Comparison of ENCODE assay signal across 18 mouse cellular contexts in genomic region chr4:84528886-84529789, GRCm38 (mm10).
DNase-seq lines count a peak whose midpoint lies in the region; ATAC-seq lines count a peak whose summit lies in the region.
"Had no signal": no experiment of that assay in that cellular context is flagged by ENCODE, and none has a peak within 500 bp of the region (broad histone marks: within the 10 kb centered on the region; RNA-seq: fewer than 3 reads in every experiment).

No protein-coding gene starts in this region.

- no peak overlapping the region for H3K4me3 ChIP-seq in embryonic facial prominence, embryonic 11.5 days (ENCODE audit: low read depth, low read length)
- H3K4me3 ChIP-seq in embryonic facial prominence, embryonic 10.5 days: no peak overlapping the region
- H3K4me3 ChIP-seq in neural tube, embryonic 12.5 days: no peak overlapping the region
- no peak overlapping the region for H3K4me3 ChIP-seq in midbrain, embryonic 15.5 days
- H3K4me3 ChIP-seq: embryonic facial prominence, embryonic 12.5 days; heart, embryonic 10.5 days had no signal

- H3K36me3 ChIP-seq in embryonic facial prominence, embryonic 11.5 days (replicated peaks; ENCODE audit: control insufficient read depth, insufficient read depth, low read depth, low read length): no peaks in the 10 kb centered on the region
- no peaks in the 10 kb centered on the region for H3K36me3 ChIP-seq in embryonic facial prominence, embryonic 10.5 days (replicated peaks)
- H3K36me3 ChIP-seq in neural tube, embryonic 12.5 days: no peaks in the 10 kb centered on the region
- no peaks in the 10 kb centered on the region for H3K36me3 ChIP-seq in midbrain, embryonic 15.5 days (replicated peaks)
- H3K36me3 ChIP-seq: embryonic facial prominence, embryonic 12.5 days; heart, embryonic 10.5 days had no signal

- no peak for DNase-seq in embryonic facial prominence, embryonic 11.5 days (ENCODE audit: low spot score)
- DNase-seq in embryonic facial prominence, embryonic 10.5 days (ENCODE audit: low spot score): no peak
- DNase-seq in neural tube, embryonic 10.5 days (ENCODE audit: extremely low spot score, low spot score): no peak
- DNase-seq in right cerebral cortex, postnatal 4 days: no peak
- DNase-seq in cerebellum, adult 9-10 months: no peak
- DNase-seq: adrenal gland, adult 2 months; cerebellum, adult 9-11 months; gastrocnemius, postnatal 36 days; heart, postnatal 10 days; kidney, adult 8-10 months; kidney, postnatal 36 days; thymus, postnatal 25 days had no signal

- no peak overlapping the region for H3K27ac ChIP-seq in embryonic facial prominence, embryonic 11.5 days (replicated peaks; ENCODE audit: low read depth, low read length)
- H3K27ac ChIP-seq in embryonic facial prominence, embryonic 10.5 days (replicated peaks): no peak overlapping the region
- H3K27ac ChIP-seq in neural tube, embryonic 12.5 days: no peak overlapping the region
- no peak overlapping the region for H3K27ac ChIP-seq in midbrain, embryonic 15.5 days
- H3K27ac ChIP-seq: embryonic facial prominence, embryonic 12.5 days; heart, embryonic 10.5 days had no signal

- H3K4me1 ChIP-seq in embryonic facial prominence, embryonic 11.5 days (ENCODE audit: control insufficient read depth, insufficient read depth, low read length): no peaks in the 10 kb centered on the region; the same call in 1 of the 2 replicates
- peaks cover 42% of the 10 kb centered on the region for H3K4me1 ChIP-seq in embryonic facial prominence, embryonic 10.5 days
- peaks cover 9% of the 10 kb centered on the region for H3K4me1 ChIP-seq in neural tube, embryonic 12.5 days
- H3K4me1 ChIP-seq in midbrain, embryonic 15.5 days: peaks cover 17% of the 10 kb centered on the region

- no peak overlapping the region for H3K9ac ChIP-seq in embryonic facial prominence, embryonic 11.5 days (replicated peaks; ENCODE audit: low read length)
- H3K9ac ChIP-seq in neural tube, embryonic 12.5 days: no peak overlapping the region
- no peak overlapping the region for H3K9ac ChIP-seq in midbrain, embryonic 15.5 days
- H3K9ac ChIP-seq: embryonic facial prominence, embryonic 12.5 days had no signal

- 67% methylated on average over 11 of the region's 11 CpGs for WGBS in embryonic facial prominence, embryonic 11.5 days
- 68% methylated on average over 11 of the region's 11 CpGs for WGBS in embryonic facial prominence, embryonic 10.5 days
- WGBS in neural tube, embryonic 12.5 days: 56% methylated on average over 11 of the region's 11 CpGs
- 52% methylated on average over 11 of the region's 11 CpGs for WGBS in midbrain, embryonic 15.5 days

- no peaks in the 10 kb centered on the region for H3K9me3 ChIP-seq in embryonic facial prominence, embryonic 11.5 days (replicated peaks; ENCODE audit: control insufficient read depth, low read length)
- no peaks in the 10 kb centered on the region for H3K9me3 ChIP-seq in embryonic facial prominence, embryonic 10.5 days
- no peaks in the 10 kb centered on the region for H3K9me3 ChIP-seq in neural tube, embryonic 12.5 days
- H3K9me3 ChIP-seq in midbrain, embryonic 15.5 days: no peaks in the 10 kb centered on the region
- H3K9me3 ChIP-seq: embryonic facial prominence, embryonic 12.5 days; heart, embryonic 10.5 days had no signal

- peak; percentile 52; the same call in 1 of the 2 replicates for ATAC-seq in embryonic facial prominence, embryonic 11.5 days (replicated peaks; ENCODE audit: insufficient number of reproducible peaks, low FRiP score, low TSS enrichment, low read depth)
- peak; percentile 64; the same call in 1 of the 2 replicates for ATAC-seq in neural tube, embryonic 12.5 days (ENCODE audit: low FRiP score, low read depth)
- ATAC-seq in midbrain, embryonic 15.5 days (replicated peaks): peak; percentile 83
- ATAC-seq: inflammation-experienced regulatory T-cells, adult 6 months had no signal

- no peak overlapping the region for H3K4me2 ChIP-seq in embryonic facial prominence, embryonic 11.5 days (ENCODE audit: low read depth, low read length)
- H3K4me2 ChIP-seq in neural tube, embryonic 12.5 days (replicated peaks): no peak overlapping the region
- no peak overlapping the region for H3K4me2 ChIP-seq in midbrain, embryonic 15.5 days
- H3K4me2 ChIP-seq: embryonic facial prominence, embryonic 12.5 days had no signal

- H3K27me3 ChIP-seq in embryonic facial prominence, embryonic 11.5 days (ENCODE audit: control insufficient read depth, insufficient read depth, low read length): no peaks in the 10 kb centered on the region
- peaks cover 11% of the 10 kb centered on the region for H3K27me3 ChIP-seq in embryonic facial prominence, embryonic 10.5 days (replicated peaks; ENCODE audit: low read depth, poor library complexity, severe bottlenecking)
- H3K27me3 ChIP-seq in neural tube, embryonic 12.5 days (replicated peaks): no peaks in the 10 kb centered on the region
- no peaks in the 10 kb centered on the region for H3K27me3 ChIP-seq in midbrain, embryonic 15.5 days (replicated peaks)
- H3K27me3 ChIP-seq: CH12.LX; embryonic facial prominence, embryonic 12.5 days had no signal
